Mouse (Mus musculus): ENCODE measurements around the gene Ebf1.

DNA sequence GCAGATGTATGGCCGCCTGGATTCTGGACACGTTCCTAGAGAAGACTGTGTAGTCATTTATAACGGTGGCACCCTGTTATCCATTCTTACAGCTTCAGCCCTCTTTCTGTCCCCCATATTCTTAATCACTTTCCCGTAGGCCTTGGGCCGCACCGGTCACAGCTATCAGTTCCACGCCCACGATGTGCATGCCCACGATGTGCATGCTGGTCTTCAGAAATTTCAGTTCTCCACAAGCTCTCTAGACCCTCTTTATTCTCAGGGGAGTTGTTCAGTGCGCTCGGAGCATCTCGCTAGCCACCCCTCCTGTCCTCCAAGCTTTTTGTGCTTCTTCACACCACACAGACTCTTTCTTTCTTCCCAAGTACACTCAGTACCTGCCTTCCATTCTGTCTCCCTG lies 69.3 kb downstream of the Ebf1 start:
- TF ChIP-seq CTCF (IDR thresholded peaks at IDR 0.05; ENCODE audit: insufficient read depth, low read depth, low read length) (no peak), POLR2A (IDR thresholded peaks at IDR 0.05; ENCODE audit: insufficient read depth, low read depth, low read length) (no peak)

All from olfactory bulb, adult 2 months (tissue).